In genomic region chr2:72002843-72003370, GRCm38 (mm10) we compare ENCODE assay signal across 21 mouse cellular contexts. TPM values are rescaled to one million over a fixed set of nuclear protein-coding genes. Genes with fewer than 3 reads are reported as not detected.
A peak's percentile ranks its signal among the peaks of the same experiment; 100 is the strongest.
DNase-seq lines count a peak whose midpoint lies in the region; ATAC-seq lines count a peak whose summit lies in the region.
"Had no signal": no experiment of that assay in that cellular context is flagged by ENCODE, and none has a peak within 500 bp of the region (broad histone marks: within the 10 kb centered on the region; RNA-seq: fewer than 3 reads in every experiment).

No protein-coding gene starts in this region.

- peak; percentile 91 for DNase-seq in heart, adult 11 months
- DNase-seq in heart, postnatal 14 days, result no peak
- no peak for DNase-seq in heart, postnatal 4 days
- DNase-seq in 416B (ENCODE audit: low read depth) (peak; percentile 18), R1 (ENCODE audit: low read depth, low spot score) (peak; percentile 58)
- no peak for DNase-seq in frontal cortex, postnatal 10 days (ENCODE audit: low spot score in 2 of 2)
- DNase-seq: adrenal gland, adult 2 months; adrenal gland, postnatal 25 days; cerebellum, adult 8-10 months; cerebellum, postnatal 14 days; embryo, embryonic 11 days; gastrocnemius, postnatal 36 days; kidney, adult 8-10 months had no signal

- no peak overlapping the region for H3K4me3 ChIP-seq in heart, embryonic 16.5 days (ENCODE audit: low read length)
- H3K4me3 ChIP-seq: embryonic facial prominence, embryonic 15.5 days; erythroblast, embryonic 14.5 days; forebrain, embryonic 10.5 days; hindbrain, embryonic 15.5 days had no signal

- no peaks in the 10 kb centered on the region for H3K27me3 ChIP-seq in heart, embryonic 16.5 days (ENCODE audit: control insufficient read depth, insufficient read depth, low read length)
- H3K27me3 ChIP-seq: embryonic facial prominence, embryonic 15.5 days; hindbrain, embryonic 15.5 days had no signal

- H3K4me2 ChIP-seq in heart, embryonic 16.5 days (ENCODE audit: low read depth, low read length), result no peak overlapping the region
- H3K4me2 ChIP-seq: embryonic facial prominence, embryonic 15.5 days; hindbrain, embryonic 15.5 days had no signal

- H3K9me3 ChIP-seq in heart, embryonic 16.5 days (replicated peaks; ENCODE audit: control insufficient read depth, low read length), result 0 out of 2 replicates have a peak, but pooled peaks cover 5% of the 10 kb centered on the region
- H3K9me3 ChIP-seq: embryonic facial prominence, embryonic 15.5 days; G1E; hindbrain, embryonic 15.5 days had no signal

- ATAC-seq in heart, embryonic 16.5 days (replicated peaks; ENCODE audit: extremely low read depth, insufficient read depth, low FRiP score), result 0 out of 2 replicates have a peak, but pooled peaks have one; percentile 28
- ATAC-seq: forebrain, embryonic 14.5 days; intestine, postnatal 0 days had no signal

- WGBS in heart, embryonic 16.5 days, result 56% methylated on average over 5 of the region's 5 CpGs

- no peaks in the 10 kb centered on the region for H3K36me3 ChIP-seq in heart, embryonic 16.5 days (ENCODE audit: control insufficient read depth, insufficient read depth)
- H3K36me3 ChIP-seq: embryonic facial prominence, embryonic 15.5 days; forebrain, embryonic 10.5 days; G1E; hindbrain, embryonic 15.5 days had no signal

- peaks cover 5% of the 10 kb centered on the region for H3K4me1 ChIP-seq in heart, embryonic 16.5 days (ENCODE audit: control insufficient read depth, insufficient read depth, low read length)
- H3K4me1 ChIP-seq: embryonic facial prominence, embryonic 15.5 days; forebrain, embryonic 10.5 days; hindbrain, embryonic 15.5 days had no signal

- intact Hi-C loops in heart, postnatal 14 days (cut with DNase I), result no loop called here

- H3K27ac ChIP-seq in heart, embryonic 16.5 days (ENCODE audit: low read length), result no peak overlapping the region
- H3K27ac ChIP-seq: embryonic facial prominence, embryonic 15.5 days; forebrain, embryonic 10.5 days; hindbrain, embryonic 15.5 days had no signal

- H3K9ac ChIP-seq in heart, embryonic 16.5 days (ENCODE audit: low read length), result no peak overlapping the region
- H3K9ac ChIP-seq: embryonic facial prominence, embryonic 15.5 days; hindbrain, embryonic 15.5 days had no signal

RNA-seq across cellular contexts. Expression of gene Rapgef4, which starts 21.9 kb away (rescaled TPM):
- total RNA-seq in heart, postnatal 14 days (2021), result 10 to 100 TPM; 18.9 to 19.3 TPM
- 4.1 and 5.4 TPM in 2 replicates for polyA plus RNA-seq in heart, embryonic 16.5 days (2015; fragmentation: Nextera tagmentation; extraction: Ambion mirVana)
- total RNA-seq in heart, postnatal 4 days (2021), result 10 to 100 TPM; 11.1 to 13.6 TPM
- polyA plus RNA-seq: erythroblast, embryonic 14.5 days; G1E had no signal

Comparison
In these comparisons a context has a peak if more than half of its experiments do, and no peak if none do; other contexts are left out.
1. DNase-seq: peak in heart, adult 11 months (single experiment), 416B (single experiment) and R1 (single experiment); none in heart, postnatal 14 days (0 of 2), heart, postnatal 4 days (single experiment) and frontal cortex, postnatal 10 days (0 of 2).